Mouse (Mus musculus): ENCODE measurements around the gene C1ql1.

Gene C1ql1

GRCm38 (mm10) chr11:102901199-102901598 is 45.3 kb downstream of the C1ql1 start:
- peak; percentile 20; the same call in 1 of the 2 replicates for ATAC-seq (ENCODE audit: low TSS enrichment)

GRCm38 (mm10) chr11:102900763-102901162 is 45.7 kb downstream of the C1ql1 start, which contains the start of gene Gfap:
TSS of gene Gfap (minus strand) at chr11:102900912.
- peak; percentile 85 for ATAC-seq (ENCODE audit: low TSS enrichment)

- ATAC-seq (ENCODE audit: low TSS enrichment), result no peak
Observed at GRCm38 (mm10) chr11:102898408-102898807, 48.1 kb downstream of the C1ql1 start.

GRCm38 (mm10) chr11:102896641-102897040 is 49.8 kb downstream of the C1ql1 start:
- ATAC-seq (ENCODE audit: low TSS enrichment), result no peak

GRCm38 (mm10) chr11:102895779-102896178 is 50.7 kb downstream of the C1ql1 start:
- ATAC-seq (ENCODE audit: low TSS enrichment), result no peak

- no peak for ATAC-seq (ENCODE audit: low TSS enrichment)
Observed at GRCm38 (mm10) chr11:102894716-102895115, 51.8 kb downstream of the C1ql1 start.

- ATAC-seq (ENCODE audit: low TSS enrichment), result peak; percentile 63; the same call in 1 of the 2 replicates
Observed at GRCm38 (mm10) chr11:102893015-102893651, 53.4 kb downstream of the C1ql1 start.

- ATAC-seq (ENCODE audit: low TSS enrichment), result no peak
Observed at GRCm38 (mm10) chr11:102890096-102890495, 56.4 kb downstream of the C1ql1 start.

Measured in frontal cortex, adult (tissue).